23 mouse cellular contexts compared by ENCODE assay signal in genomic region chr11:86428926-86429325, GRCm38 (mm10).
"Had no signal": no experiment of that assay in that cellular context is flagged by ENCODE, and none has a peak within 500 bp of the region (broad histone marks: within the 10 kb centered on the region; RNA-seq: fewer than 3 reads in every experiment).

No protein-coding gene starts in this region.

- H3K27me3 ChIP-seq: limb, embryonic 15.5 days; lung, embryonic 15.5 days; midbrain, embryonic 13.5 days; neural tube, embryonic 13.5 days had no signal

- H3K27ac ChIP-seq: limb, embryonic 12.5 days; limb, embryonic 15.5 days; liver, embryonic 14.5 days; lung, embryonic 15.5 days; midbrain, embryonic 10.5 days; midbrain, embryonic 13.5 days; neural tube, embryonic 13.5 days had no signal

- H3K4me3 ChIP-seq: limb, embryonic 12.5 days; limb, embryonic 15.5 days; lung, embryonic 15.5 days; megakaryocyte, embryonic 14.5 days; midbrain, embryonic 10.5 days; midbrain, embryonic 13.5 days; myocyte; neural tube, embryonic 13.5 days had no signal

- DNase-seq: kidney, adult 9 months; kidney, postnatal 14 days; kidney, postnatal 4 days; left cerebral cortex, postnatal 4 days; liver, postnatal 0 days; lung, postnatal 10 days; lung, postnatal 36 days; right cerebral cortex, adult 18-20 months; right cerebral cortex, postnatal 14 days; right cerebral cortex, postnatal 4 days; thymus, adult 18-20 months; thymus, postnatal 4 days had no signal

- H3K9ac ChIP-seq: limb, embryonic 12.5 days; limb, embryonic 15.5 days; liver, embryonic 14.5 days; liver, postnatal 0 days; lung, embryonic 15.5 days; midbrain, embryonic 13.5 days; neural tube, embryonic 13.5 days had no signal

- H3K4me2 ChIP-seq: limb, embryonic 12.5 days; limb, embryonic 15.5 days; liver, embryonic 11.5 days; lung, embryonic 15.5 days; midbrain, embryonic 13.5 days; neural tube, embryonic 13.5 days had no signal

- H3K4me1 ChIP-seq: lung, embryonic 15.5 days; megakaryocyte, embryonic 14.5 days; midbrain, embryonic 10.5 days; midbrain, embryonic 13.5 days; neural tube, embryonic 13.5 days had no signal

- H3K36me3 ChIP-seq: limb, embryonic 12.5 days; limb, embryonic 15.5 days; lung, embryonic 15.5 days; midbrain, embryonic 10.5 days; midbrain, embryonic 13.5 days; neural tube, embryonic 13.5 days had no signal

- H3K9me3 ChIP-seq: limb, embryonic 12.5 days; limb, embryonic 15.5 days; lung, embryonic 15.5 days; midbrain, embryonic 10.5 days; midbrain, embryonic 13.5 days had no signal

- ATAC-seq: liver, postnatal 0 days; midbrain, embryonic 13.5 days; midbrain, embryonic 16.5 days had no signal
